Mouse (Mus musculus) thymus, adult 2 months (tissue): ENCODE measurements around the gene Gm5294.

Source experiments
- CTCF ChIP-seq: fragments of 200-500 bp; IDR thresholded peaks from 2 replicates; pipeline ENCODE4 v1.5.1; 2012; ENCODE audit warnings: mild to moderate bottlenecking, control low read depth, low read length, moderate library complexity, borderline replicate concordance; ENCODE audit not compliant: control insufficient read depth, poor library complexity, insufficient read depth; ENCODE audit errors: extremely low read depth
- POLR2A ChIP-seq: fragments of 200-500 bp; IDR thresholded peaks from 2 replicates; pipeline ENCODE4 v1.6.1; 2012; ENCODE audit warnings: mild to moderate bottlenecking, low read length, control low read depth, moderate library complexity; ENCODE audit not compliant: control insufficient read depth, poor library complexity, insufficient read depth; ENCODE audit errors: extremely low read depth

- no peak for TF ChIP-seq CTCF
- no peak for TF ChIP-seq POLR2A
These were observed 15.6 kb upstream of the Gm5294 start for GRCm38 (mm10) chr5:138804286-138804685.
